ENCODE assay signal across 7 mouse cellular contexts in genomic region chr3:137980435-137981381, GRCm38 (mm10). TPM values are rescaled to one million over a fixed set of nuclear protein-coding genes. Genes with fewer than 3 reads are reported as not detected.
DNase-seq lines count a peak whose midpoint lies in the region; ATAC-seq lines count a peak whose summit lies in the region.

No protein-coding gene starts in this region.

- H3K27me3 ChIP-seq in erythroblast, embryonic 14.5 days (ENCODE audit: control insufficient read depth): no peaks in the 10 kb centered on the region
- no peaks in the 10 kb centered on the region; the same call in 1 of the 2 replicates for H3K27me3 ChIP-seq in neural tube, embryonic 13.5 days

- H3K27ac ChIP-seq in neural tube, embryonic 13.5 days (replicated peaks): no peak overlapping the region

- ATAC-seq in neural tube, embryonic 13.5 days (ENCODE audit: low read depth): no peak

- no peaks in the 10 kb centered on the region for H3K9me3 ChIP-seq in erythroblast, embryonic 14.5 days (ENCODE audit: control insufficient read depth, low read length)
- H3K9me3 ChIP-seq in neural tube, embryonic 13.5 days: no peaks in the 10 kb centered on the region

- H3K36me3 ChIP-seq in erythroblast, embryonic 14.5 days (ENCODE audit: control insufficient read depth): peaks cover 19% of the 10 kb centered on the region
- no peaks in the 10 kb centered on the region for H3K36me3 ChIP-seq in neural tube, embryonic 13.5 days

- H3K4me3 ChIP-seq in erythroblast, embryonic 14.5 days (replicated peaks): peak overlapping the region; percentile 69
- peak overlapping the region; percentile 26 for H3K4me3 ChIP-seq in neural tube, embryonic 13.5 days

- H3K9ac ChIP-seq in neural tube, embryonic 13.5 days: 0 out of 2 replicates have a peak overlapping the region, but pooled peaks have one; percentile 28

- DNase-seq in 3T3-L1 (ENCODE audit: low read depth, low spot score): peak; percentile 51
- DNase-seq in A20 (ENCODE audit: low read depth, low spot score): peak; percentile 80
- DNase-seq in large intestine, adult 2 months (ENCODE audit: low read depth, low spot score): peak; percentile 33
- no peak for DNase-seq in urinary bladder, postnatal 36 days (ENCODE audit: low spot score in 2 of 2)
- no peak for DNase-seq in adrenal gland, postnatal 10 days

- peak overlapping the region; percentile 45 for H3K4me2 ChIP-seq in neural tube, embryonic 13.5 days

- 6% methylated on average over 15 of the region's 15 CpGs for WGBS in large intestine, adult 2 months
- WGBS in neural tube, embryonic 13.5 days: 41% methylated on average over 15 of the region's 15 CpGs

- H3K4me1 ChIP-seq in erythroblast, embryonic 14.5 days (ENCODE audit: control insufficient read depth): peaks cover 66% of the 10 kb centered on the region
- peaks cover 13% of the 10 kb centered on the region for H3K4me1 ChIP-seq in neural tube, embryonic 13.5 days (replicated peaks)

RNA-seq across cellular contexts. Expression of gene Dapp1, which starts 0.6 kb away (rescaled TPM):
- 0.18 and 0.29 TPM in 2 replicates for polyA plus RNA-seq in erythroblast, embryonic 14.5 days (2012)
- polyA plus RNA-seq in large intestine, adult 2 months (2012; rRNA removed): 9.0 and 10.9 TPM in 2 replicates
- 1.7 TPM in 2 replicates for polyA plus RNA-seq in neural tube, embryonic 13.5 days (2015; fragmentation: Nextera tagmentation; extraction: Ambion mirVana)
- 1 to 10 TPM; 5.9 to 7.1 TPM for total RNA-seq in adrenal gland, postnatal 10 days (2021)

Comparison
In these comparisons a context has a peak if more than half of its experiments do, and no peak if none do; other contexts are left out.
1. DNase-seq: peak in 3T3-L1 (single experiment), A20 (single experiment) and large intestine, adult 2 months (single experiment); none in urinary bladder, postnatal 36 days (0 of 2) and adrenal gland, postnatal 10 days (single experiment).